Mouse (Mus musculus) stomach, postnatal 0 days (tissue): ENCODE measurements at regions not wholly inside any gene's neighbourhood (a gene's known extent, or its start where the extent isn't known, plus 50 kb on each side); places are given as distances from the start of the nearest gene placed in this dataset.

Source experiments
- ATAC-seq: fragments of 200-750 bp; cut with Nextera tagmentation; 2 replicates; pipeline ENCODE4 v1.8.0; 2017; ENCODE audit not compliant: low FRiP score, low TSS enrichment
- DNase-seq: peaks from one replicate; pipeline ENCODE4 v3.0.0-alpha.2; 2016; ENCODE audit warnings: low spot score
- H3K27ac ChIP-seq: fragments of 300-500 bp; sonication (generic); replicated peaks from 2 replicates; pipeline ENCODE4 v1.5.1; 2014; ENCODE audit warnings: mild to moderate bottlenecking, control low read depth
- H3K27me3 ChIP-seq: fragments of 300-500 bp; sonication (generic); 2 replicates; pipeline ENCODE4 v1.6.1; 2014; ENCODE audit warnings: low read length; ENCODE audit not compliant: control insufficient read depth, insufficient read depth
- H3K36me3 ChIP-seq: fragments of 300-500 bp; sonication (generic); 2 replicates; pipeline ENCODE4 v1.6.1; 2014; ENCODE audit warnings: low read length, mixed read lengths; ENCODE audit not compliant: control insufficient read depth, insufficient read depth
- H3K4me1 ChIP-seq: fragments of 300-500 bp; sonication (generic); replicated peaks from 2 replicates; pipeline ENCODE4 v1.6.1; 2014; ENCODE audit warnings: antibody characterized with exemption; ENCODE audit not compliant: control insufficient read depth, insufficient read depth
- H3K4me2 ChIP-seq: fragments of 300-500 bp; sonication (generic); replicated peaks from 2 replicates; pipeline ENCODE4 v1.6.1; 2014; ENCODE audit warnings: low read depth, mild to moderate bottlenecking, control low read depth, moderate library complexity
- H3K4me3 ChIP-seq: fragments of 300-500 bp; sonication (generic); 2 replicates; pipeline ENCODE4 v1.5.1; 2014; ENCODE audit warnings: low read depth, low read length, control low read depth
- H3K9ac ChIP-seq: fragments of 300-500 bp; sonication (generic); 2 replicates; pipeline ENCODE4 v1.6.1; 2014; ENCODE audit warnings: mild to moderate bottlenecking, low read length, control low read depth, mixed read lengths
- H3K9me3 ChIP-seq: fragments of 300-500 bp; sonication (generic); 2 replicates; pipeline ENCODE4 v1.6.1; 2016; ENCODE audit warnings: low read length; ENCODE audit not compliant: control insufficient read depth
- CTCF ChIP-seq: IDR thresholded peaks from 2 replicates; pipeline ENCODE4 v1.5.1; 2016; ENCODE audit warnings: antibody characterized with exemption, low read depth, mild to moderate bottlenecking, moderate library complexity
- EP300 ChIP-seq: optimal IDR thresholded peaks from 2 replicates; pipeline ENCODE3; 2016; ENCODE audit warnings: antibody characterized with exemption
- WGBS: fragments of 180-500 bp; shearing (Covaris S2); extraction: QIAGEN DNeasy Blood & Tissue Kit; methylation state at CpG from one replicate; pipeline ENCODE4 v1.1.7; 2014; 5-methylcytosine and 5-hydroxymethylcytosine counted together

DNA sequence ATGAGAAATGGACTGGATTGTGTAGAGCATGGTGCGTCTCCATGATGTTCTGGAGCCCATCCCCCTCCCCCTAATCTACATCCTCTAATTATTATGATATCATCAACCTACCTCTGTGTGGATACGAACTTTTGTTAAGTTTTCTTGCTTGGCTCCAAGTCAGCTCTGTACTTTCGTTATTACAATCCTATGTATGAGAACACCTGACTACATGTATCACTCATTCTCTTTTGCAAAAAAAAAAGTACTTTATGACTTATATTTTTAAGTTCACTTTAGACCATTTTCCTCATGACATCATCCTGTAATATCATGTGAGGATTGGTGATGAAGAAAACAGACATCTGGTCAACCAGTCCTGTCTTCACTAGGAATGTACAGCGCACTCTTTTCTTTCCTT, 175.7 kb upstream of the Sulf2 start:
- Histone ChIP-seq H3K4me3 (no peak overlapping the region), H3K9ac (no peak overlapping the region), H3K27me3 (no peaks in the 10 kb centered on the region), H3K9me3 (no peaks in the 10 kb centered on the region), H3K4me1 (no peaks in the 10 kb centered on the region; the same call in 1 of the 2 replicates), H3K4me2 (no peak overlapping the region), H3K36me3 (no peaks in the 10 kb centered on the region), H3K27ac (no peak overlapping the region)
- DNase-seq (no peak), ATAC-seq (no peak)
- WGBS = 89% methylated on average over 4 of the region's 4 CpGs
- TF ChIP-seq CTCF (no peak), EP300 (no peak)

DNA sequence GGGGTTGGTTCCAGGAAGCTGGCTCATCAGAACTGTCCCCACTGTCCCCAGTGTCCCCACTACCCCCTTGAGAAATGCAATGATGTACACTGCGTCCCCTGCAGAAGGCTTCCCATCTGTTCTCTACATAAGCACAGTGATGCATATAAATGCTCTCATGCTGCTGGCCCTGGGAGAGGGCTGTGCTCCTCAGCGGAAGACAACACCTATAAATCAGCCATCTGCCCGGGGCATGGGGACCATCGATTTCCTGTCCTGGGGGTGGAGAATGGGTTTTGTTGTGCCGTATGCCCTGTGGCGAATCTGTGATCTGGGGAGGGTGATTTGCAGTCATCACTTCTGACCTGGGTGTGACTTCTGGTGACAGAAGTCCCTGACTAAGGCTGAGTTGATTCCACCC, 174.9 kb upstream of the Sulf2 start:
- ATAC-seq = no peak

DNA sequence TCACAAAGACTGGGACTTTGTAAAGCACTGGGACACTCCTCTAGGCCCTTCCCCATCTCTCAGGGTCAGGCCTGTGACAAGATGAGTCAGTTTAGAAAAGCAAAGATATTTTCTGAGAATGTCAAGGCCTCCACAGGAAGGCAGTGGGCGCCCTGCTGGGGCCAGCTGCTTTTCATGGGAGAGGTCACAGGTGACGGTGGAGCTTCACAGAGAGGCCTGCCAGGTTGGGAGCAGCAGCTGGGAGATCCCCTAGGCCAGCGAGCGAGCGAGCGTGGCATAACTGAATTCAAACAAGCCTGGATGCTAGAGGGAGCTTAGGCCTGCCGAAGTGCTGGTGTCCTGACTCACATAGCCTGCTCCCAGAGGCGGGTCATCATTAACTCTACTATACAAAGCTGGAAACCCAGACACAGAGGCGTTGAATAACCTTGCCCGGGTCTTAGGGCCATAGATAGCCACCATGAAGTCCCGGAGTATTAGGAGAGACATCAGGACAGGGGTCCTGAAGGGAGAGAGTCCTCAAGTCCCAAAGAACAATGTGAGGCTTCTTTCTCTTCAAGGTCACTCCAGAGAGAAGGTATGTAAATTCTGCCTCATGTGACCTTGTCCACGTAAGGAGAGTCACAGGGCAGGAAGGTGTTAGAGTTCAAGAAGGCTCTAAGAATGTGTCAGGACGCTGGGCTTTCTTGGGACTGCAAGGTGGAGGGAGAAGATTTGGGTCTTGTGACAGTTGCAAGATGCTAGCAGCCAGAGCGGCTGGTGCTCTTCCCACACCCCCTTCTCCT, 174.3 kb upstream of the Sulf2 start:
- Histone ChIP-seq H3K4me2 (no peak overlapping the region), H3K27ac (no peak overlapping the region), H3K4me3 (no peak overlapping the region), H3K27me3 (no peaks in the 10 kb centered on the region), H3K36me3 (no peaks in the 10 kb centered on the region), H3K9ac (no peak overlapping the region), H3K4me1 (no peaks in the 10 kb centered on the region; the same call in 1 of the 2 replicates), H3K9me3 (no peaks in the 10 kb centered on the region)
- WGBS = 83% methylated on average over 14 of the region's 14 CpGs
- ATAC-seq (no peak), DNase-seq (no peak)
- TF ChIP-seq CTCF = no peak
- TF ChIP-seq EP300 = no peak

More for the DNA sequence above, 174.9 kb upstream of the Sulf2 start:
- no peak for TF ChIP-seq EP300
- TF ChIP-seq CTCF = no peak
- H3K4me1 ChIP-seq = no peaks in the 10 kb centered on the region; the same call in 1 of the 2 replicates
- 66% methylated on average over 6 of the region's 6 CpGs for WGBS
- H3K27me3 ChIP-seq = no peaks in the 10 kb centered on the region
- no peak overlapping the region for H3K27ac ChIP-seq
- no peak for DNase-seq
- no peak overlapping the region for H3K4me2 ChIP-seq
- no peaks in the 10 kb centered on the region for H3K9me3 ChIP-seq
- no peak overlapping the region for H3K9ac ChIP-seq
- no peaks in the 10 kb centered on the region for H3K36me3 ChIP-seq
- H3K4me3 ChIP-seq = no peak overlapping the region

DNA sequence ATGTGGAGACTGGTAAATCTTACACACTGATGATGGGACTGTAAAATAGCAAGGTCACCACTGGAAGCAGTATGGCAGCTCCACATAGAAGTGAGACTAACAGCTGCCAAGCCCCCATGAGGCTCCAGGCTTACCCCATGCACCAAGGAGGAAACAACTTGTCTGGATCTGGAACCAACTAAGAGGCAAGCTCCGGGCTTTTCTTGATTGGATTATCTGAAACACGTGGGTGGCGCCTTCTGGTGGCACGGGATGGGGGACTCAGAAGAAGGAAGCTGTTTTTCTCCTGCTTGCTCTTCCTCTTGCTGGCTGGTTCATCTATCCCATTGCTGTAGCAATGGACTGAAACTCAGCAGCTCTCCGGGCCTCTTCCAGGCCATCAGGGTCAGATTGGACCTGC, 171.5 kb upstream of the Sulf2 start:
- Histone ChIP-seq H3K4me3 (no peak overlapping the region), H3K36me3 (no peaks in the 10 kb centered on the region), H3K27ac (no peak overlapping the region), H3K4me1 (peaks cover 12% of the 10 kb centered on the region; the same call in 1 of the 2 replicates), H3K27me3 (no peaks in the 10 kb centered on the region), H3K9me3 (no peaks in the 10 kb centered on the region), H3K9ac (no peak overlapping the region), H3K4me2 (no peak overlapping the region)
- 79% methylated on average over 5 of the region's 5 CpGs for WGBS
- no peak for TF ChIP-seq CTCF
- TF ChIP-seq EP300 = no peak
- no peak for DNase-seq
- ATAC-seq = no peak

DNA sequence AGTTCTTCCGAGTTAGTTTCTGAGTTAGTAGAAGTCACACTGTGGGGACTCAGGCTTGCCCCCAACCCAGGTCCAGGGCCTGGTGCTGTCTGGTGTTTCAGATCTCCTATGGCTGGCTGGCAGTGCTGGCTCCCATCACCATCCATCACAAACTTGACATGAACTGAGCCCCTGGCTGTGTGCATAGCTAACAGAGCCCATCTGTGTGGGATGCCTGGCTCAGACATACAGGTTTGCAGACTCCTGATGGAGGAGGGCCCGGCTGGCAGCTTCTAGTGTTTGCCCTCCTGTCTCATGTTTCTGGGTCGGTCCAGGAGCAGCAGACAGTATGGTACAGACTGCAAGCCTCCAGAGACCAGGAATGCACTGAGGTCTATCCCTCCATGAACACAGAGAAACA, 169.5 kb upstream of the Sulf2 start:
- Histone ChIP-seq H3K9me3 (no peaks in the 10 kb centered on the region), H3K36me3 (no peaks in the 10 kb centered on the region), H3K4me3 (no peak overlapping the region), H3K4me1 (peaks cover 12% of the 10 kb centered on the region; the same call in 1 of the 2 replicates), H3K27ac (no peak overlapping the region), H3K9ac (no peak overlapping the region), H3K27me3 (no peaks in the 10 kb centered on the region), H3K4me2 (no peak overlapping the region)
- TF ChIP-seq EP300 = no peak
- TF ChIP-seq CTCF = no peak
- DNase-seq (no peak), ATAC-seq (no peak)
- WGBS = 38% methylated on average over 3 of the region's 3 CpGs

DNA sequence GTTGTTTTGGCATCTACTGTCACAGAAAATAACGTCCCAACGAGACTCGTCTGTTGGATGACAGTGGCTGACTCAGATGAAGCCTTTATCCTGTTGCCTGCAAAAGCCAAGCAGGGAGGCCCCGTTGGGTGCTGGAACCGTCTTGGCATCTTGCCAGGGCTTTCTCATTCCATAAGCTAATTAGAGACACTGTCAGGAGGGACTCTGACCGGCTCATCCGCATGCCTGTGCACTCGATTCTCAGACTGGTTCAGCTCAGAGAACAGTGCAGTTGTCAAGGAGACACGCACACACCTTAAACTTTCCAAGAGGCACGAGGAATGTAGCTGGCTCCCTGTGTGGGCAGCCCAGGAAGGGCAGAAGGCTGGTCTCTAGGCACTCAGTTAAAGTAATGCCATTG, 169.0 kb upstream of the Sulf2 start:
- no peaks in the 10 kb centered on the region for H3K9me3 ChIP-seq
- no peaks in the 10 kb centered on the region for H3K27me3 ChIP-seq
- TF ChIP-seq EP300 = no peak
- TF ChIP-seq CTCF = no peak
- H3K36me3 ChIP-seq = no peaks in the 10 kb centered on the region
- peak overlapping the region; percentile 18; the same call in 1 of the 2 replicates for H3K27ac ChIP-seq
- ATAC-seq = peak; percentile 70; the same call in 1 of the 2 replicates
- H3K4me2 ChIP-seq = no peak overlapping the region
- H3K9ac ChIP-seq = no peak overlapping the region
- peak; percentile 47 for DNase-seq
- 20% methylated on average over 10 of the region's 10 CpGs for WGBS
- H3K4me3 ChIP-seq = no peak overlapping the region
- H3K4me1 ChIP-seq = peaks cover 12% of the 10 kb centered on the region; the same call in 1 of the 2 replicates
